Mouse (Mus musculus): ENCODE measurements around the gene Tomm20. TPM values are rescaled to one million over a fixed set of nuclear protein-coding genes. Genes with fewer than 3 reads are reported as not detected.

Tomm20 gene
- polyA plus RNA-seq (2011; ENCODE audit: insufficient read depth, insufficient read length, low read depth, missing spikeins), result 642 and 659 TPM in 2 replicates

GRCm38 (mm10) chr8:126945730-126946163, at the start of gene Tomm20:
TSS of gene Tomm20 (minus strand) at chr8:126945844.
- no peaks in the 10 kb centered on the region for H3K4me1 ChIP-seq (ENCODE audit: control insufficient read depth, insufficient read depth, low read length)
- H3K9me3 ChIP-seq (replicated peaks; ENCODE audit: control insufficient read depth, insufficient read depth, low read length, poor library complexity, severe bottlenecking), result no peaks in the 10 kb centered on the region
- peak within 1 kb of the TSS; percentile 82 for H3K27ac ChIP-seq (ENCODE audit: insufficient read depth, low read length)
- H3K4me3 ChIP-seq (ENCODE audit: low read depth, low read length), result peak within 1 kb of the TSS; percentile 90
- peaks cover 61% of the 10 kb centered on the region for H3K36me3 ChIP-seq (ENCODE audit: control insufficient read depth, insufficient read depth, low read length, poor library complexity, severe bottlenecking)
- no peaks in the 10 kb centered on the region for H3K27me3 ChIP-seq (ENCODE audit: control insufficient read depth, insufficient read depth, low read length, poor library complexity, severe bottlenecking)
- TF ChIP-seq POLR2A (IDR thresholded peaks at IDR 0.05; ENCODE audit: insufficient read depth, low read length) (peak; percentile 34), CTCF (IDR thresholded peaks at IDR 0.05; ENCODE audit: low read depth, low read length) (no peak), EP300 (IDR thresholded peaks at IDR 0.05; ENCODE audit: insufficient read depth, low read depth, low read length) (peak; percentile 95)
- H3K9ac ChIP-seq (ENCODE audit: low read depth, poor library complexity, severe bottlenecking), result peak within 1 kb of the TSS; percentile 97

DNA sequence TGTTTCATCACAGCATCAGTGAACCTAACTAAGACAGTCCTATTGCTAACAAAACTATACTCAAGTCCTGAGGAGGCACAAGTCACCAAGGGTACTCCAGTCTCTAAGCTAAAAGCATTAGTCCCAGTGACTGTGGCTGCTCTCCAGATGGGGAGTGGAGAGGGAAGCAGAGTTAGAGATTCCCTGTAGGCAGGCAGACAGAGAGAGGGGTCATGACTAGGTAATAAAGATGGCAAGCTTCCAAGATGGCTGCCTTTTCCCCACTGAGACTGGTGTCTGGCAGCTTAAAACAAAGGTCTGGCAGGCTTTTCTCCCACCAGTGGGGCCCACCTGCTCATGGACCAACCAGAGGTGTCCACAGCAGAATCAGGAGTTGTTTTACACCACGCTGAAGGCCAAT, 48.9 kb upstream of the Tomm20 start:
- H3K4me1 ChIP-seq (ENCODE audit: control insufficient read depth, insufficient read depth, low read length), result no peaks in the 10 kb centered on the region
- TF ChIP-seq CTCF (IDR thresholded peaks at IDR 0.05; ENCODE audit: low read depth, low read length) (no peak), POLR2A (IDR thresholded peaks at IDR 0.05; ENCODE audit: insufficient read depth, low read length) (no peak), EP300 (IDR thresholded peaks at IDR 0.05; ENCODE audit: insufficient read depth, low read depth, low read length) (no peak)
- no peaks in the 10 kb centered on the region for H3K36me3 ChIP-seq (ENCODE audit: control insufficient read depth, insufficient read depth, low read length, poor library complexity, severe bottlenecking)
- H3K27me3 ChIP-seq (ENCODE audit: control insufficient read depth, insufficient read depth, low read length, poor library complexity, severe bottlenecking), result peaks cover 1% of the 10 kb centered on the region
- H3K4me3 ChIP-seq (ENCODE audit: low read depth, low read length), result no peak overlapping the region
- H3K9ac ChIP-seq (ENCODE audit: low read depth, poor library complexity, severe bottlenecking), result no peak overlapping the region
- no peak overlapping the region for H3K27ac ChIP-seq (ENCODE audit: insufficient read depth, low read length)
- no peaks in the 10 kb centered on the region for H3K9me3 ChIP-seq (replicated peaks; ENCODE audit: control insufficient read depth, insufficient read depth, low read length, poor library complexity, severe bottlenecking)

GRCm38 (mm10) chr8:126989363-126990153, 43.9 kb upstream of the Tomm20 start:
- H3K27me3 ChIP-seq (ENCODE audit: control insufficient read depth, insufficient read depth, low read length, poor library complexity, severe bottlenecking), result no peaks in the 10 kb centered on the region
- TF ChIP-seq CTCF (IDR thresholded peaks at IDR 0.05; ENCODE audit: low read depth, low read length) (no peak), EP300 (IDR thresholded peaks at IDR 0.05; ENCODE audit: insufficient read depth, low read depth, low read length) (no peak), POLR2A (IDR thresholded peaks at IDR 0.05; ENCODE audit: insufficient read depth, low read length) (no peak)
- no peaks in the 10 kb centered on the region for H3K9me3 ChIP-seq (replicated peaks; ENCODE audit: control insufficient read depth, insufficient read depth, low read length, poor library complexity, severe bottlenecking)
- no peak overlapping the region for H3K9ac ChIP-seq (ENCODE audit: low read depth, poor library complexity, severe bottlenecking)
- no peak overlapping the region for H3K27ac ChIP-seq (ENCODE audit: insufficient read depth, low read length)
- no peaks in the 10 kb centered on the region for H3K36me3 ChIP-seq (ENCODE audit: control insufficient read depth, insufficient read depth, low read length, poor library complexity, severe bottlenecking)
- H3K4me3 ChIP-seq (ENCODE audit: low read depth, low read length), result no peak overlapping the region
- H3K4me1 ChIP-seq (ENCODE audit: control insufficient read depth, insufficient read depth, low read length), result no peaks in the 10 kb centered on the region

GRCm38 (mm10) chr8:126988346-126989006, 42.8 kb upstream of the Tomm20 start:
- H3K4me3 ChIP-seq (ENCODE audit: low read depth, low read length), result peak overlapping the region; percentile 51; the same call in 1 of the 2 replicates
- no peak overlapping the region for H3K27ac ChIP-seq (ENCODE audit: insufficient read depth, low read length)
- H3K27me3 ChIP-seq (ENCODE audit: control insufficient read depth, insufficient read depth, low read length, poor library complexity, severe bottlenecking), result no peaks in the 10 kb centered on the region
- H3K36me3 ChIP-seq (ENCODE audit: control insufficient read depth, insufficient read depth, low read length, poor library complexity, severe bottlenecking), result no peaks in the 10 kb centered on the region
- H3K9me3 ChIP-seq (replicated peaks; ENCODE audit: control insufficient read depth, insufficient read depth, low read length, poor library complexity, severe bottlenecking), result no peaks in the 10 kb centered on the region
- H3K9ac ChIP-seq (ENCODE audit: low read depth, poor library complexity, severe bottlenecking), result peak overlapping the region; percentile 44
- TF ChIP-seq POLR2A (IDR thresholded peaks at IDR 0.05; ENCODE audit: insufficient read depth, low read length) (no peak), CTCF (IDR thresholded peaks at IDR 0.05; ENCODE audit: low read depth, low read length) (peak; percentile 27), EP300 (IDR thresholded peaks at IDR 0.05; ENCODE audit: insufficient read depth, low read depth, low read length) (no peak)
- no peaks in the 10 kb centered on the region for H3K4me1 ChIP-seq (ENCODE audit: control insufficient read depth, insufficient read depth, low read length)

GRCm38 (mm10) chr8:126986495-126986894, 40.9 kb upstream of the Tomm20 start:
- Histone ChIP-seq H3K4me3 (ENCODE audit: low read depth, low read length) (no peak overlapping the region), H3K27me3 (ENCODE audit: control insufficient read depth, insufficient read depth, low read length, poor library complexity, severe bottlenecking) (no peaks in the 10 kb centered on the region), H3K9me3 (replicated peaks; ENCODE audit: control insufficient read depth, insufficient read depth, low read length, poor library complexity, severe bottlenecking) (no peaks in the 10 kb centered on the region), H3K27ac (ENCODE audit: insufficient read depth, low read length) (no peak overlapping the region), H3K9ac (ENCODE audit: low read depth, poor library complexity, severe bottlenecking) (no peak overlapping the region), H3K36me3 (ENCODE audit: control insufficient read depth, insufficient read depth, low read length, poor library complexity, severe bottlenecking) (no peaks in the 10 kb centered on the region), H3K4me1 (ENCODE audit: control insufficient read depth, insufficient read depth, low read length) (no peaks in the 10 kb centered on the region)
- TF ChIP-seq POLR2A (IDR thresholded peaks at IDR 0.05; ENCODE audit: insufficient read depth, low read length), result no peak
- peak; percentile 100 for TF ChIP-seq CTCF (IDR thresholded peaks at IDR 0.05; ENCODE audit: low read depth, low read length)
- peak; percentile 58; the same call in 1 of the 2 replicates for TF ChIP-seq EP300 (IDR thresholded peaks at IDR 0.05; ENCODE audit: insufficient read depth, low read depth, low read length)

Measured in ES-Bruce4 (cell line).